Mouse (Mus musculus): ENCODE data around the gene Gm11127.
"Not testable (repeated sequence)": the region's sequence is repeated elsewhere in the genome, so short reads cannot be mapped to it uniquely, and the experiment has no call there.

Gm11127 gene

DNA sequence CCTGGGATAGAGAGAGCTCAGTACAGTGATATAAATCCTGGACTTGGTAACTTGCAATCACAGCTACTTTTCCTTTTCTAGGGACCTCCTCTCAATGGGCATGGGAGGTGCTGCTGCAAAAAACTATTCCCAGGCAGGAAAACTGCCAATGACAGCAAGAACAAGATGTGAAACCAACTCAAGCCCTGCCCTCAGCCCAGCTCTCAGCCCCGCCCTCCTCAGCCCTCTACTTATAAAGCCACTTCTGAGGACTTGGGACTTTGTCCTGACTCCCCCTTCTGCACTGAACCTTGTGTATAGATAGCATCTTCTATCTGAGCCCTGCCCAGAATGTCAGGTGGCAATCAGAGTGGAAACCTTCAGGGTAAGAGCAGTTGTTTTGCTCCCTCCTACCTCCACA lies at the start of gene Gm11127:
Gene Gm11127 (minus strand): TSS at position 10 of the 400 bp plus-strand sequence.
- not testable (repeated sequence) for DNase-seq (ENCODE audit: low spot score)

DNA sequence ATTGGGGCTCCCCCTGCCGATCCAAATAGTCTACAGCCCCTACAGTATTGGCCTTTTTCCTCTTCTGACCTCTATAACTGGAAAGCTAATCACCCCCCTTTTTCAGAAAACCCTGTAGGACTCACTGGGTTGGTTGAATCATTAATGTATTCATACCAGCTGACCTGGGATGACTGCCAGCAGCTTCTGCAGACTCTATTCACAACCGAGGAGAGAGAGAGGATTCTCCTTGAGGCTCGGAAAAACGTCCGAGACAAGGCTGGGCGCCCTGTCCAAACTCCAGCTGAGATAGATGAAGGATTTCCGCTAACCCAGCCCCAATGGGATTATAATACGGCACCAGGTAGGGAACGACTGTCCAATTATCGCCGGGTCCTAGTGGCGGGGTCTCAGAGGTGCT lies 43.9 kb upstream of the Gm11127 start:
- DNase-seq (ENCODE audit: low spot score) = not testable (repeated sequence)

DNA sequence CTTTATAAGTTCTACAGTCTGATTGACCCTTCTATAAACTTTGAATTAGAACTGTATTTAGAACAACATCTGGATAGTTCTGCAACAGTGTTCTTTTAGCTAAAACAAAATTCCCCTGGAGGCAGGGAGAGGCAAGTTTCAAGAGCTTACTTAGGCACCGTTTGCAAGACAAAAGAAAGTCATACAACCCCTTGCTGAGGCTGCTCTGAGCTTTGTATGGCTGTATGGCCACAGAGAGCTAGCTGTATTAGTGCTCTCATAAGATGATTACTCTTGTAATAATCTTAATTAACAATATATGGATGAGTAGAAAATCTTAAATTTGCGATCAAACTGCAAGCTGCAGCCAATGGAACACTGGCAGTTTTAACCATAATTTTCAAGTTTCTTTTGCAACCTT lies 41.4 kb upstream of the Gm11127 start:
- not testable (repeated sequence) for DNase-seq (ENCODE audit: low spot score)

DNA sequence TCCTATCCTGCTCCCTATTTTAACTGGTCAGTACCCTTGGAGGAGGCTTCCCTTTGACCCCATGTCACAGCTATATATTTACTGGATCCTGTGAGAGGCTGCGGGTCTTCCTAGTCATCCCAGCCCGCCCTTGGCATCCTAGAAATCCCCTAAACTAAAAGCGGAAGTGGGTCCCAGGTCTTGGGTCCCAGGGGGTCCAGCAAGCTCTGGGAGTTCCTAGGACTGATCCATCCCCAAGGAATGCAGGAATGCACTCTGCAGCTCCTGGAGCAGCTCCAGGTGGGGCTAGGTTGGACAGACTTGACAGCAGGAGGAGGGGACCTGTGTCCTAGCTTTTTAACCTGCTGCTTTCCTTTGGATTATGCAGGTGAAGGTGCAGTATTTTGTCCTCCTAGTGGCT lies 35.8 kb upstream of the Gm11127 start:
- no peak for DNase-seq (ENCODE audit: low spot score)

DNA sequence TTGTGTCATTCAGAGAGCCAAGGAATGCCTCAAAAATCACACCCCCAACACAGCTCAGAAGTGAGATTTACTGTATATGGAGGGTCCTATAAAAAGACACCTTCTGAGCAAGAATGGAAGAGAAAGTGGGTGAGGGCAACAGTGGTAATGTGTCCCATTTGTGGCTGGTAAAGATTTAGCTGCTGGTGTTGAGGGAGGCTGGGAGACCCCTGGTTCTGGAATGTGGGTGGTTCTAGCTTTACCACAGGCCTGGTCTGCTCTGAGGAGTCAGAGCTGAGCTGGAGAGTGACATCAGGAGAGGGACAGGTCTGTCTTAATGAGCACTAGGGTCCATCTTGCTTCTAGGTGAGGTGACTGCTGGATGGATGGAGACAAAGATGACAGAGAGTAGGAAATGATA lies 34.3 kb upstream of the Gm11127 start:
- DNase-seq (ENCODE audit: low spot score) = not testable (repeated sequence)

DNA sequence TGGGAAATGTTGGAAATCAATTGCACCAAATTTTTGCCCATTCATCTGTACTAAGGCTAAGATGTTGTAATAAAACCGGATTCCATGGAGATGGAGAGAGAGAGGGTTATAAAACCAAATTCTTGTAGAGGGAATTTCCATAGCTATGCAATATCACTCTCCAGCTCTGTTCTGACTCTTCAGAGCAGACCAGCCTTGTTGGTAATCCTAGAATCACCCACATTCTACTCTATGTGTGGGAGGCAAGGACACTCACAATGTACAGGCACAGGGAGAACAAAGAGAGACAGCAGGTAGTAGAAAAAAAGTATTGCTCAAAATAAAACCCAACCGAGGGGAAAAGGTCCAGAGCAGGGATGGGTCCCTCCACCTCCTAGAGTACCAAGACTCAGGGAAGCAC lies 33.8 kb upstream of the Gm11127 start:
- not testable (repeated sequence) for DNase-seq (ENCODE audit: low spot score)

DNA sequence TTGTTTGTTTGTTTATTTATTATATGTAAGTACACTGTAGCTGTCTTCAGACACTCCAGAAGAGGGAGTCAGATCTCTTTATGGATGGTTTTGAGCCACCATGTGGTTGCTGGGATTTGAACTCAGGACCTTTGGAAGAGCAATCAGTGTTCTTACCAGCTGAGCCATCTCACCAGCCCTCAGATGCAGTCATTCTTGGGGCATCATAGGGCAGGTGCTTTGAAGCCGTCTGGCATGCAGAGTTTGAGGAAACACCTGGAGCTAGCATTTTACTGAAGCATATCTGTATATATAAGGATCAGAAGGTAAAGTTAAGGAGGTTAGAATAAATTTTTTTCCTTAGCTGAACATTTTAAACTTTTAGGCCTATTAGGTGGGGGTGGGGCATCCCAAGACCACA lies 27.8 kb upstream of the Gm11127 start:
- DNase-seq (ENCODE audit: low spot score) = not testable (repeated sequence)

DNA sequence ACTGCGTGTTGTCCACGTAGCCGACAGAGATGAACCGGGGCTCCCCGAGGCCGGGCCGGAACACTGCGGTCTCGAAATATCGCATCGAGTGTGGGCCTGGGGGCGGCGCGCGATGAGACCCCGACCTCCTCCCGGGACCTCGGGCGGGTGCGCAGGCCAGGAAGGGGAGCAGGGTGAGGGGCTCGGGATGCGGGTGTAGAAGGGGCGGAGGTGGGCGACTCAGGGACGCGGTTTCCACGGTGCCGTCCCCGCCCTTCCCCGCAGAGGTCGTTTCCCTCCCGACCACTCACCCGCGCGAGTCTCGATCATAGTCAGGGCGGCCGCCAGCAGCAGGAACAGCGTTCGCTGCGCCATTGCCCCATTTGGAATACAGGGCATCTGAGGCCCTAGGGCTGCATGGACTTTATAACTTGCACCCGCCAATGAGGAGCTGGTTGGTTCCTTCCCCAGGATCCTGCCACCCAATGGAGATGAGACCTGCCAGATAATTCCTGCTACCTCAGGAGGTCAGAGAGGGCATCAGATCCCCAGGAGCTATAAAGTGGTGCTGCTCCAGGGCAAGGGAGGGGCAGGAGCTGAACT lies 25.8 kb upstream of the Gm11127 start:
- no peak for DNase-seq (ENCODE audit: low spot score)

DNA sequence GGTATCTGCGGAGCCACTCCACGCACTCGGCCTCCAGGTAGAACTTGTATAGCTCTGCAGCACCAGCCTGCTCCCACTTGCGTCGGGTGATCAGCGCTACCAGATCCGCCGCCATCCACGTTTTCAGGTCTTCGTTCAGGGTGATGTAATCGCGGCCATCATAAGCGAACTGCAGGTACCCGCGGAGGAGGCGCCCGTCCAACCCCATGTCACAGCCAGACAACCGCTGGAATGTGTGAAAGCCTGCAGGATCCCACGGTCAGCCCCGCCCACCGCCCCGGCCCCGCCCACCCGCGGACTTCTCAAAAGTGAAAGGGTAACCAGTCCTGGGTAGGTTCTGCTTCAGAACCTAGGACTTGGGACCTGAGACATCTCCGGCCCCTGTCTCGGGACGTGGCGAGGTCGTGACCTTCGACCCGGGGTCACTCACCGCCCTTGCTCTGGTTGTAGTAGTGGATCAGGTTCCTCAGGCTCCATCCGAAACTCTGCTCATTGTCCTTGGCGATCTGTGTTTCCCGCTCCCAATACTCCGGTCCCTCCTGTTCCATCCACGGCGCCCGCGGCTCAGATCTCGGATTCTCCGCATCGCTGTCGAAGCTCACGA lies 25.2 kb upstream of the Gm11127 start:
- no peak for DNase-seq (ENCODE audit: low spot score)

DNA sequence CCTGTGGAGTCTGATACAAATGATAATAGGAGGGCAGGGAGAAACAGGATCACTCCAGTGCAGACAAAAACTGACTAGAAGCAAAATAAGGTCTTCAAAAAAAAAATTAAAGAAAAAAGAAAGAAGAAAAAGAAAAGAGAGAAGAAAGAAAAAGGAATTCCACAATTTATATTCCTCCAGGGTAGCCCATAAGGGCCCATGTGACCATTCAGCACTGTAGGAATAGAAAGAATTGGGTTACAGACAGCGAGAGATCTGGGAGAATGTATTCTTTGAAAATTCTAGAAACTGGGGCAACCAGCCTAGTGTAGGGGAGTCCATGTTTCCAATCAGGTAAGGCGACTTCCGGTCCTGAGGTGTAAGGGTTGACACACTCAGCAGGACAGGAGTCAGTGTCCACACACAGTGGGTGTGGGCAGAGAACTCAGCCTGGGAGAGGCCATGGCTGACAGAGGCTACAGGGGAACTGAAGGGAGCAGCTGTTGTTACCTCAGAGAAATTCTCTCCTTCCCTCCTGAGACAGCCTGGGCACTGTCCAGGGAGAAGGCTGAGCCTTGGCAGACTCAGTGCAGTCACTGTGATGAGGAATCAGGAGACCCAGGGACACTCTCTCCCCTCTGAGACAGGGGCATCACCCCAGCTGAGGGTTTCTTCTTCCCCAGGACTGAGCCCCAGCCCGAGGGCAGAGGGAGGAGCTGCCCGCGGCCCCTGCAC lies 24.5 kb upstream of the Gm11127 start:
- not testable (repeated sequence) for DNase-seq (ENCODE audit: low spot score)

DNA sequence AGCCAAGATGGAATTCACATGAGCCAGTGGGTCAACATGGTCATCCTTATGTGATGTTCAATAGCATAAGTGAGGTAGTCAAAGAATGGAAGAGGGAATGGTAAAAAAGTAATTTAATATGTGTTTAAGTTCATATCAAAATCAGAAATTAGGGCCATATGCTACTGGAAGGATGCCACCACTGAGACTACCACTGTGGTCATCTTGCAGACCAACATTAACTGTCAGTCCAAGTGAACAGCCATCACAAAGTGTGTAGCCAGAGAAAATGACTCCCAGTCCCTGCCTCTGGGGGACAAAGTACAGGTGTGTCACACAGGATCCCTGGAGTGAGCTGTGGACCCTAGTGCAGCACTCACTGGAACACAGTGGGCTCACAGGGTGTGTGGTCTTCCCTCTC lies 23.7 kb upstream of the Gm11127 start:
- DNase-seq (ENCODE audit: low spot score) = not testable (repeated sequence)

DNA sequence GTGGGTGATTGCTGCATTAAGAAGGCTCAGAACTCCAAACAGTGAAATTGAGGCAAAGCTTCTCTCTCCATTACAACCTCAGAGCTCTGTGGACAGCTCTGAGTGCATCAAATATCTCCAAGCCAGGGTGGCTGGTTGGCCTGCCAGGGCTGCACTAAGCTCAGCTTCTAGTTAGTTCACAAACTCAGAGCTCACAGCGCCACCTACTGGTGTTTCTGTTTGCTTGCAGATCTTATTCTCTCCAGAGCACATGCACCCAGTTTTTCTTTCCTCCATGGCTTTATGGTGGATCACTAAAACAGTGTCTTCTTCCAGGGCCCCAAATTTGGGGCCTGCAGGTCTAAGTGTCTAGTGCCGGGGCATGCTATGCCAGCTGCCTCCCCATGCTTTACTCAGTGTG lies 2.7 kb upstream of the Gm11127 start:
- DNase-seq (ENCODE audit: low spot score) = peak; percentile 78

DNA sequence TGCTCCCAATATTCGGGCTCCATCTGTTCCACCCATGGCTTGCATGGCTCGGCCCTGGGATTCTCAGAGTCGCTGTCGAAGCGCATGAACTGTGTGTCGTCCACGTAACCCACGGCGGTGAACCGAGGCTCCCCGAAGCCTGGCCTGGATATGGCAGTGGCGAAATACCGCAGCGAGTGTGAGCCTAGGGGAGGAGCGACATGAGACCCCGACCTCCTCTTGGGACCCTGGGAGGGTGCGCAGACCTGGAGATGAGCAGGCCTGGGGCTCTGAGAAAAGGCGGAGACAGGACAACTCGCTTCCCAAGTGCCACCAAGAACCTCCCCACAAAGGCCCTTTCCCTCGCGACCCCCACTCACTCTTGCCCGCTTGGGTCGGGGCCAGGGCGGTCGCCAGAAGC lies 244 bp downstream of the Gm11127 start:
- DNase-seq (ENCODE audit: low spot score) = not testable (repeated sequence)

DNA sequence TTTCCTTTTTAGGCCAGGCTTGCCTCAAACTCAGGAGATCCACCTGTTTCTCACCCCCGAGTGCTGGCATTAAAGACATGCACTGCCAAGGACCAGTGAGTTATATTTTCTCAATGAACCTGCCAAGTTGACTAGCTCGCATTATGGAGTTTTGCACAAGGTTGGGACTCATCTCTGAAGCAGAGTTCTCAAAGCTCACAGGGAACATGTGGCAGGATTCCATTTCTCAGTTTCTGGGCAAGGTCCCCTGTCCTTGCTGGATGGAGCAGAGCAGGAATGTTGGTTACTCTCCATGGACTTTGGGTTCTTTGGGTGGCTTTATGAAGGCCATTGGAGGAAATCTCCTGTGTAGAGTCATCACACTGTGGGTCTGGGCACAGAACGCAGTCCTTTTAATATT lies 14.9 kb downstream of the Gm11127 start:
- no peak for DNase-seq (ENCODE audit: low spot score)

DNA sequence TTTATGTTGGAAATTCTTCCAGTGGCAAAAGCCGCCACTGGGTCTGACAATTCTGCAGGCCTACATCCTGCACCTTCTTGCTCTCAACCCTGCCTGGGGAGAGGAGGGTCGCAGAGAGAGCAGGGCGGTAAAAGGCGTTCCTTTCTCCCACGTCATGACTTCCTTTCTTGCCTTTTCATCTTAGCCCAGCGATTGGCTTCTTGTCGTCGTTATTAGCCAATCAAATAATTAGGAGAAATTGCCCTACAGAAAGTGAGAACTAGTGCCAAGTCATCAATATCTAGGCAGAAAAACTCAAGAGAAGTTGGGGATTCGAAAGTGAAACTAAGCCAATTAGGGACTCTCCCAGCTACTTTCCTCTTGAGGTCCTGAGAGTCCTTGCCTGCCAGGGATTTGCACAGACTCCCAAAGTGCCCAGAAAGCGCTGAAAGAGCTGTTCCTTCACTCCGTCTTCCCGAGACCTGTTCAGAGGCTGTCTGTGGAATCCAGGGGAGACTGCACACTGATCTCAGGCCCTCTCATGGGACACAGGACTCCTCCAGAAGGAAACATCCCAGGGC lies 15.5 kb downstream of the Gm11127 start, which contains the start of the genes H2-T22 and Gm6034:
Gene H2-T22 (minus strand): TSS at position 138 of the 560 bp plus-strand sequence.
Gene Gm6034 (plus strand): TSS at position 352 of the 560 bp plus-strand sequence.
- peak; percentile 89 for DNase-seq (ENCODE audit: low spot score)

DNA sequence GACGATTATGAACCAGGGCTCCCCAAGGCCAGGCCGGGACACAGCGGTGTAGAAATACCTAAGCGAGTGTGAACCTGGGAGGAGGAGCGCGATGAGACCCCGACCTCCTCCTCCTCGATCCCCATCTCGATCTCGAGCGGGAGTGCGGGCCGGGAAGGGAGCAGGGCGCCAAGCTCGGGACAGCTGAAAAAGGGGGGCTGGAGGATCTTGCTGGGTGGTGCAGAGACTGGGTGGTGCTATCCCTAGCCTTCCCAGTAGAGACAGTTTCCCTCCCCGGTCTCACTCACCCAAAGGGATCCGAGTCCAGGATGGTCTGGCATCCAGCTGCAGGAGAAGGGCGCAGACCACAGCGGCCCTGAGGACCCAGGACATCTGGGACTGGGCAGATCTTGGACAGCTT lies 16.1 kb downstream of the Gm11127 start:
- DNase-seq (ENCODE audit: low spot score) = not testable (repeated sequence)

DNA sequence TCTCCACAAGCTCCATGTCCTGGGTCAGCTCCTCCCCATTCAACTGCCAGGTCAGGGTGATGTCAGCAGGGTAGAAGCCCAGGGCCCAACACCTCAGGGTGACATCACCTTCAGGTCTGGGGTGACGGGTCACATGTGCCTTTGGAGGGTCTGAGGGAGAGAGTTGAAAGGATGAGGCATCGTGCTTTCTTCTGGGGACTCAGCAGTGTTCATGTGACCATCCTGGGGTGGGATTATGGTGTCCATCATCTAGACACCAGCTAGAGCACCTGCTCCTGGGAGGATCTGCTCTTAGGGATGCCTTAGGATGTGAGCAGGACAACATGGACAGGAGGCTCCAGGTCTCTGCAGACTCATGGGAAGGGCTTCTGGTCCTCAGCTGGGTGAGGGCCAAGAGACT lies 17.6 kb downstream of the Gm11127 start:
- not testable (repeated sequence) for DNase-seq (ENCODE audit: low spot score)

DNA sequence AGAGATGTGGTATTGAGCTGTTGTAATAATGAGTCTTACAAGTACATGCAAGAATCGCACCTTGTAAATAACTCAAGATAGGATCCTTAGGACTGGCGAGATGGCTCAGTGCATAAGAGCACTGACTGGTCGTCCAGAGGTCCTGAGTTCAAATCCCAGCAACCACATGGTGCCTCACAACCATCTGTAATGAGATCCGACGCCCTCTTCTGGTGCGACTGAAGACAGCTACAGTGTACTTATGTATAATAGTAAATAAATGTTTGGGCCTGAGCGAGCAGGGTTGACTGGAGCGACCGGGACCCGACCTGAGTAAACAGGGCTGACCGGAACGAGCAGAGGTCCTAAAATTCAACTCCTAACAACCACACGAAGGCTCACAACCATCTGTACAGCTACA lies 22.0 kb downstream of the Gm11127 start:
- not testable (repeated sequence) for DNase-seq (ENCODE audit: low spot score)

DNA sequence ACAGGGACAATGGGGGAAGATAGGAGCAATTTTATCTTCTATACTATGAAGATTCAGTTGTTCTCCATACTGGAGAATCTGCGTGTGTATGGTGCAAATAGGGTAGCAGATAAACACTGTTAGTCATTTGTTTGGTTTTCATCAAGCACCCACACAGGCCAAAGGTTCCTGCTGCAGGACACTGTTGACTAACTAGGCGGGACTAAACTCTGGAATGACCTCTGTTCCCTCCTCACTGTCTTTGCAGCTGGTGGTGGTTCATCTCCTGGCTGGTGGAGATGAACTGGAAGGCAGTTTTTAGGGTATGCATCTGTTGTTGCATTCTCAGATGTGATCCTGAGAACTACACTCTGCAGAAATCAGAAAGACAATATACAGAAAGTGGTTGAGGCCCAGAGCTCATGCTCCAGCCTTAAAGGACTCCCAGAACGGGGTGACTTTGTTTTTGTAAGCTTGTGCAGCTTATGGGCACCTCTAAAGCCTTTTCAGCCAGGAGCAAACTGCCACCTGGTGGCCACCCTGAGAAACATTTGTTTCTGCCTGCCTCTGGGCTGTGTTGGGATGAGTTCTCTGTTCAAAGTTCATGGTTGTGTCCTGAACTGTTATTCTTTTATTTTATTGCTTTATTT lies 23.0 kb downstream of the Gm11127 start:
- DNase-seq (ENCODE audit: low spot score) = not testable (repeated sequence)

DNA sequence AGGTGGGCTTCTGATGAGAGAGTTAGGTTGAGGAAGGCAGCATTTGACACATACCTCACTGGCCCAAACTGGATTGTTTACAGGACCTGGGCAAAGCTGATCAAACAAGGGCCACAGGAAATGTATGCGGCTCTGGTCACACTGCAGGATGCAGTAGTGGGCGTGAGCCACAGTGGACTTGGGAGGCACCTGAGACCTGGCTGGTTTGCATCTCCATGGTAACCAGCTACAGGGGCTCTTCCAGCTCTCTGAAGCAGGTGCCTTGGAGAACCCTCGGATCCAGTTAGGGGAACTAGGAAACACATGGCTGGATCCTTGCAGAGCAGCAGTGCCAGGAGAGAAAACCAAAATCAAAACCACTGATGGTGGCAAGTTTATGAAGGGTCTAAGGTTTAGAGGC lies 23.6 kb downstream of the Gm11127 start:
- DNase-seq (ENCODE audit: low spot score) = not testable (repeated sequence)

DNA sequence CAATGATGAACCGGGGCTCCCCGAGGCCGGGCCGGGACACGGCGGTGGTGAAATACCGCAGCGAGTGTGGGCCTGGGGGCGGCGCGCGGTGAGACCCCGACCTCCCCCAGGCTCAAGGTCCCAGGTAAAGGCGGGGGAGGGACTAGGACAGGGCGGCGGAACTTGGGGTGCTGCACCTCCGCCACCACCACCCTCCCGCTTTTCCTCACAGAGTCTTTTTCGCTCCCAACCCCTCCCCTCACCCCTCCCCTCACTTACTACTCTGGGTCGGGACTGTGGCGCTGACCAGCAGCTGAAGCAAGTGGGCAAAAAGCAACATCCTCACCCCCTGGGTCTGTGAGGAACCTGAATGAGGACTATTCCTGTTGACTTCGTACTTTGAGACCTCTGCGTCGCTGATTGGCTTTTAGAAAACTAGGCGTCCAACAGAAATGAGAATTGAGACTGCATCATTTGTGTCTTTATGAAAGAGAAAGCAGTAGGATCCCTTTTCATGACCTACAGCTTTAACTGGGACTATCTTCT lies 25.8 kb downstream of the Gm11127 start, which contains the start of gene H2-T23:
Gene H2-T23 (minus strand): TSS at position 505 of the 525 bp plus-strand sequence.
- peak; percentile 55 for DNase-seq (ENCODE audit: low spot score)

All from layer of hippocampus, adult 9-10 months (tissue).